Mouse (Mus musculus) heart, postnatal 10 days (tissue): ENCODE measurements at regions not wholly inside any gene's neighbourhood (a gene's known extent, or its start where the extent isn't known, plus 50 kb on each side); places are given as distances from the start of the nearest gene placed in this dataset.
"Not testable (repeated sequence)": the region's sequence is repeated elsewhere in the genome, so short reads cannot be mapped to it uniquely, and the experiment has no call there.

Source experiments
- DNase-seq, 2 experiments: peaks; one replicate each; pipeline ENCODE4 v3.0.0; 2021
- intact Hi-C: fragments of 180-260 bp; cut with DNase I; formaldehyde crosslinking; loops from one replicate; pipeline ENCODE4 v1.15.1; 2025

DNA sequence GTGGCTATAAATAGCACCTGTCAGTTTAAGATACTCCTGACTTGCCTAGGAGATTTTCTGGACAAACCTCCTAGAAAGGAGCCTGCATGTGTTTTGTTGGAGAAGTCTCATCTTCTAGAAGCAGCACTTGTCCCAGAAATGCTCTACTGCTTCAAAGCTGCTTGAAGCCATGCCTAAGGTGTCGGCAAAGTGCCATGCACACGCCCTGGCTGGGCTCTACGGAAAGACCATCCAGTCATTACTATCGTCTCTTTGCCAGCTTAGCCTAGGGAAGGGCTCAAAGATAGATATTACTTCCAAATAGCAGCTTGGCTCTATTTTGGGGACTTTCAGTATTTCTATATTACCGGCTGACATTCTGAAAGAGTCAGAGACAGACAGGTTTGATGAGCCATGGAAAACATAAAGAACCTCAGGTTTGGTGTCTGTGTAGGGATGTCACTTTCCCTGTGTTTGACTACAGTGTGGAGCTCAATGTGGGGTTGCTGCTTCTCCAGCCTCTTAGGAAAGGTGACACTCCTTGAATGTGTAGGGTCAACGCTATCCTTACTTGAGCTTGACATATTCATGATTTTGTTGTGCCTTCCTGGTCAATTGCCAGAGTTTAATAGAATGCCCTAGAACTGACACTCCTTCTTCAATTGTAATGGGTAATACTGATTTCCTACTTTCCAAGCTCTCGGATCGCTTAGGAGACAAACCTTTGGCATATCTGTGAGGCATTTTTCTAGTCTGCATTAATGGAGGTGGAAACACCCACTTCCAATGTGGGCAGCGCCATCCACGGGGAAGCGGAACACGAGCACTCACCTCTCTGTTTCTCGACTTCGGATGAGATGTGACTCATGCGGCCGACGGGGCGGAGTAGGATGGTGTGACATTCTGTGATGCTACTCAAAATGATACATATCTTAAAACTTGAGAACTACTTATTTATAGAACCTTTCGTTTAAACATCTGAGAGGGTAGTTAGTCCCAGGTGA is 251.3 kb downstream of the Enc1 start:
- intact Hi-C loops: no loop called here
- DNase-seq: no peak

DNA sequence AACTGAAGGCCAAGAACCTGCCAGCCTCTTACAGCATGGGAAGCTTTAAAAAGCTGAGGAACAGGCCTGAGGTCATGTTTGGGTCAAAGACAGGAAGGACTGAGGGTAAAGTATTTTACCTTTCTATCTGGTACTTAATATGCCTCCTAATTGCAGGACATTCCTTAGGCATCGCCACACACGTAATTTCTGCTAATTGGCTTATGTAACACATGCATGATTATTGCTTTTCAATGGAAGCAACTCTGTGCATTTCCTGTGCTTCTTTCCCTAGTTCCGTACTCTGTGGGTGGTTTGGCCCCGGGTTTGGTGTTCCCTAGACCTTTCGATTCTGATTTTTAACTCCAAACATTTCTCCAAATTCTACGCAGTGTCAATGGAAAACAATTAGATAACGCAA is 249.2 kb downstream of the Enc1 start:
- DNase-seq: no peak
- intact Hi-C loops: no loop called here

DNA sequence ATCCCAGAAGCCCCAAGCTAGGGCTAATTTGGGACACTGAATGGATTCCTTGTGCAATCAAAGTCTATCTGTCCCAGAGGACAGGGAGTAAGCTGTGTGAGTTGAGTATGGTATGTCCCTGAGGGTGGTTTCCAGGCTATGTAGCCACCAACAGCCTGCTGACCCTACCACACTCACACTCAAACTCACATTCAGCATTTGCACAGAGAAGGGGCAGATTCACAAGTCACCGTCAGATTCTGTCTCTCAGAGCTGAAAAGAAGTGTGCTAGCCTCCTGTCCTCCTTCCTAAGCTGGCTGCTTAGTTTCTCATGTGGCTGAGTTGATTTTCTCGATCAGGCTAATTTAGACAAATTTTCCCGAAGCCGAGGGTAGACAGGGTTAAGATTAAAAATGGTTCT is 248.8 kb downstream of the Enc1 start:
- DNase-seq: no peak
- intact Hi-C loops: no loop called here

DNA sequence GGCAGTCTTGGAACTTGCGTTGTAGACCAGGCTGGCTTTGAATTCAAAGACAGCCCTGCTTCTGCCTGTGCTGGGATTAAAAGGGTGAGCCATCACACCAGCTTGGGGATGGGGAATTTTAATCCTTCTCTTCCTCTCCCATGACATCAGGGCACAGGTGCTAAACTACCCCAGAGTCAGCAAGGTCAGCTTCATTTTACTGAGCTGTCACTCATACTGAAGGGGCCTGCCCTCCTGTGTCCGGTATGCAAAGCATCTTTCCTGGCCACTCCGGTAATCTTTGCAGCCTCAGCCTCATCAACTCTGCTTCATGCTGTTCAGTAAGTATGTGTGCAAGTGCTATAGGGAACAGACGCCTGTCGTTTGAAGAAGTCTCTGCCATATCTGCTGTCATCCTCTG is 248.1 kb downstream of the Enc1 start:
- intact Hi-C loops: no loop called here
- DNase-seq: no peak

DNA sequence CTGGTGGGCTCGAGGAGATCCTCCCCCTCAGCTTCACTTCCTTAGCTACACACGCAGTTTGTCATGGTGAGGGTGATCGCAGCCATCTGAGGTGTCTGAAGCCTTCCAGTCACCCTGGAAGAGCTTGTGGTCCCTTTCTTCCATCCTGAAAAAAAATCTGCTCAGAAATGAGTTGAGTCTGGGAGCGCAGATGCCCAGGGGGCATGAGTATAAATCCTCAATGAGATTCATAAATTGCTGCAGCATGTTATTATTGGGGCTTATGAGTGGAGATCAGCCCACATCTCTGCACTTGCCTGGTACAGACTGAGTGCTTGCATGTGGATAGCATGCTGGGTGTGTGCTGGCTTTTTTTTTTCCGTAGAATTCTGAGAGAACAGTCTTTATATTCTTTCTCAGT is 247.6 kb downstream of the Enc1 start:
- no peak for DNase-seq
- intact Hi-C loops: no loop called here

DNA sequence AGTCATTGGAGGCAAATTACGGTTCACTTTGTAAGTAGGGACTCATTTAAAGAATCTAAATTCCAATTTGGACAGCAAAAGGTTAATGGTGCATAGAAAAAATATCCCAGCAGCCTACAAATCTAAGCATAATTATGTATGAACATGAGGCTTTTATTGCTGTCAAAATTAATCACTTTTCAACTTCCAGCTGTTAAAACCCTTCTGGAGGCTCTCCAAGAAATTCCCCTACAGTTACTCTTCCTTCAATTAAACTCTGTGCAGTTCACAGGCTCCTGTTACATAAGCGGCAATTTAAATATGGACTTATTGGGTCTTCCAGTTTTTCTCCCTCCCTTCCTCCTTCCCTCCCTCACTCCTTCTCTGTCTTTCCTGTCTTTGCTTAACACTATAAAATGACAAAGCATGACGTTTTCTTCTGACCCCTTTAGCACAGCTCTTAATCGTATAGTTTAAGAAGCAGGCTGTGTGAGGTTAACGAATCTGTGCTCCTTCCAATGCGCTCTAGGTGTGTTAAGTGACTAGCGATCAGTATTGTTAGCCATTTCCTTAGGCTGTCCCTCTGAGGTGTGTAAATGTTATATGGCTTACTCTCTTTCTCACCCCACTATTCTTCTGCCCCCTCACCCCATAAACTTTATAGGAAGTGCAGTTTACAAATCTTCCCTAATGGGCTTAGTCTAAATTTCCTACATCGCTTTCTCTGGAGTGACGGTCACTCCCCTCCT is 247.0 kb downstream of the Enc1 start:
- no peak for DNase-seq
- intact Hi-C loops: no loop called here

DNA sequence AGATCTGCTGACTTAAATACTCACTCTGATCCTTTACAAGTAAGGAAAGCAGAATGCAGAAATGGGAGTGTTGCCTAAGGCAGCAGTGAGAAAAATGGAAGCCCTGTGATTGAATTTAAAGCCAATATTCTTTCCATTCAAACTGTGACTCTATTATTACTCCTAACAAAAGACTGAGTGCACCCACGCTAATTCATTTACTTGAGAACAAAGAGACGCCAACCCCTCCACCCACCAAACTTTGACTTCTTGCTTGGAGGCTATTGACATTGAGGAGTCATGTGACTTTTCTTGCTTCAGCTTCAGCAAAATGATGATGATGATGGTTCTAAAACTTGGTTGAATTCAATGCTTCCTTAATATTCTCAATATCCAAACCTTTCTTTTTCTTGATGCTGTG is 245.6 kb downstream of the Enc1 start:
- intact Hi-C loops: no loop called here

DNA sequence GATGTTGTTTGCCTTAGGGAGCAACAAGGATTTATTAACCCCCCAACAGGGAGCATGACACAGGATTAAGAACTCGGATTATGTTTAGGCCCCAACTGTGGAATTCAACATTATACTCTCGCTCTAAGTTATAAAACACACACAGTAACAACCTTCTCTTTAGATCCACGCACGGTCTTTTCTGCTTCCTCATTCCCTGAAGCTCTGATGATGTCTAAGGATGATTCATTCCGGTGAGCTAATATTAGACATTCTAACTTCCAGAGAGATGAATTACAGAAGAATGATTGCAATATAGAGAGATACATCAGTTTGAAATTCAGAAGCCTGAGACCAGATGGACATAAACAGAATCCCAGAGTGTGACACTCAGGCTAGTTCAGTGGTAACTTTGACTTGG is 245.0 kb downstream of the Enc1 start:
- intact Hi-C loops: no loop called here
- DNase-seq: no peak

More for the DNA sequence above, 245.6 kb downstream of the Enc1 start:
- DNase-seq: no peak

DNA sequence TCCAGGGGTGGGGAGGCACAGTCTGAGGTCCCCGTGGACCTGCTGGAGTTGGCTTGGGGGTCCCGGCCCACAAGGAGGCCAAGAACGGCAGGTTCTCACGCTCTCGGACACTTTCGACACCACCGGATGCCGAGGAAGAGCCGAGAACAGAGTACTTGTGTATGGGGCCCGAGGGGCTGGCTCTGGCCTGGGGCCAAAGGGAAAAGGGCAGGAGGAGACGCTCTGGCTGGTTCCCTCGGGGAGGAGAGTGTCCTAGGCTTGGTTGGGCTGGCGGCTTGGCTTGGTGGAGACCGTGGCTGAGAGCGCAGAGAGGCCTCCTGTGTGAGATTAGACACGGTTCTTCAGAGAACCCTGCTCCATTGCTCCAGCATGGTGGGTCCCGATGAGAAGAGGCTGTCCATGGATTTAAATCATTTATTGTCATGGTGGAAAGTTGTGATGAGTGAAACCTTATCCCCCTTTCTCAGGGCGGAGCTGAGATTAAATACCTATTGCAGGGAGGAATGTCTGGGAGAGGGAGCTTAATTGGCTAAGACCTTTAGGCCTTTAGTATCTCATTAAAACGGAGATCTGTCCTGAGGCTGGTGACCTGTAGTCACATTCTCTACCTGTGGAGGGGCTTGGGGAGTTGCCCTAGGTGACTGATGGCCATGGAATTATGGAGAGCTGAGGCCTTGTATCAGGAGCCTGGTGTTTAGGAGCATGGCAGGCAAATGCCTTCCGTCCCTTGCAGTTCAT is 244.1 kb downstream of the Enc1 start:
- intact Hi-C loops: no loop called here
- no peak for DNase-seq

DNA sequence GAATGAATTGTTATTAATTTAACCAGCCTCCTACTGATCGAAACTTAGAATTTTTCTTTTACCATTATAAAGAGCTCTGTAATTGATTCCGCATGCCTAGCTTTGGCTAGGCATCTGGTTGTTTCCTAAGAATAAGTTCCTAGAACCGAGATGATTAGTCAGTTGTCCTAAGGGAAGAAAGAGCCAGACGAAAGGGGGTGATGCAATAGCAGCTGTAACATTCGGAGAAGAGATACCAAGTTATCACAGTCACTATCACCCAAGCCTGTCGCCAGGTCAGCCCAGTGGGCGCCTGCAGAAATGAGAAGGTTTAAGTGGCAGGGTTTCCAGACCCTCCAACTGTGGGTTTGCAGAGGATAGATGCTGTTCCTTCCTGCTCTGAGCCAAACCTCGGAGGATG is 242.8 kb downstream of the Enc1 start:
- no peak for DNase-seq
- intact Hi-C loops: no loop called here

DNA sequence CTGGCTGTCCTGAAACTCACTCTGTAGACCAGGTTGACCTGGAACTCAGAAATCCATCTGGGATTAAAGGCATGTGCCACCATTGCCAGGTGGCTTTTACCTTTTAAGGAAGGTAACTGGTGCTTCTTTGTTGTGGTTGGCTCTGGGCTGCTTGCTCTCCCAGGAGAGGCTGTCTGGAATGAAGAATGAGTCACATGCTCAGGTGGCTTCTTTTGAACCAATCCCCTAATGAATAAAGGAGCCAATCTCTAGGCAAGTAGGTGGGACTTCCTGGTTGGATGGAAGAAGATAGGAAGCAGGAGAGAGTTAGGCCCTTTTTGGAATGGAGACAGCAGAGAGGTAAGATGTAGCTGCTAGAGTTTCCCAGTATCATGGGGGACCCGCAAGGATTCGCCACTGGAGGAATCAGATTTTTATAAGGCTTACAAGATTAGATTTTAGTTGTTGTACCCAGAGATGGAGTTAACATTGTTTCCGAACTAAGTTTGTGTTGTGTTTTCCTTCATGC is 241.6 kb downstream of the Enc1 start:
- DNase-seq: no peak
- intact Hi-C loops: no loop called here

DNA sequence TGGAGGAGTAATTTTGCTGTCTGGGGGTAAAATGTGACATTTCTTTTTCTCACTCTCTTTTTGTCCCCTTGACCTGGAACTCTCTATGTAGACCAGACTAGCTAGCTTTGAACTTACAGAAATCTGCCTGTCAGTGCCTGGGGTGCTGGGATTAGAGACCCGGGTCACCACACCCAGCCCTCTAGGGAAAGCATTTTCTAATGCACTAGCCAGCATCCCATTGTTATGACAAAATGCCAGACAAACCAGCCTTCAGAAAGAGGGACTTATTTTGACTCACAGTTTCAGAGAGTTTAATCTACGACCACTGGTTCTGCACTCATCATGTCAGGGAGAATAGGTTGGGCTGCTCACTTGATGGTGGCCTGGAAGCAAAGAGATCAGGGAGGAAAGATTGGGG is 240.4 kb downstream of the Enc1 start:
- DNase-seq: no peak
- intact Hi-C loops: no loop called here

DNA sequence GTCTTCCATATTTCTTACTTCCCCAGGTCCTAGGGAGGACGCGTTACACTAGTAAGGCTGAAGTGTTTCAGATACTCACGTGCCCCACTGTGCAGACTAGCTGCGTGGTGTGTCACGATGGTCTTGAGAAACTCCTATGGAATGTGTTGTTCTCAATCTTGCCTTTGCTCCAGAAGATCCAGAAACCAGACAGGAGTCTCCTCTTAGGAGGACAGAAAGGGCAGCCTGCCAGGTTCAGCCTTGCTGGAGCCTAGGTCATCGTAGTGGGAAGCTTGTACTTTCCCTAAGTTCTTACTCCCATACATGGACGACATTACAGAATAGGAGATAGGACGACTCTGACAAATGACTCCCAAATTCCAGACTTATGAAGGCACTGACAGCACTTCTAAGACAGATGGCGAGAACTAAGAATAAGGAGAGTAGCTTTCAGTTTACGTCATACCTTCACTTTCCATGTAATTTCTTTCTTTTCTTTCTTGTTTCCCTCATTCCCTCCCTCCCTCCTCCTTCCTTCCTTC is 238.2 kb downstream of the Enc1 start:
- intact Hi-C loops: no loop called here
- no peak for DNase-seq

DNA sequence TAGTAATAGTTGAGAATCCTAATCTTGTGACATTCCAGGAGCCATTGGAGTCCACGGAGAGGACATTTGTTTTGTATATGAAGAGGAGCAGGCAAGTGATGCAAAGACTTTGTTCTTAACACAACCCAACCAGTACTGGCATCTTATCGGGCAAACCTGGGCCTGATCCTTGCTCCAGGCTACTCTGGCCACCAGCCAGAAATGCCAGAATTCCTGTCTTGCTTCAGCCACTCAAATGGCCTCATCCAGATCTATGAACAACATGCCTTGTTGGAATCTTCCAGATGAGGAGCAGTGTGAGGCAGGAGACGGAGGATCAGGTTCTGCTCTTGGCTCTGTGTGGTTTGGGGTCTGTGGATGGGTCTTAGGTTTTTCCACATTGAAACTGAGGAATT is 233.1 kb downstream of the Enc1 start:
- DNase-seq: no peak
- intact Hi-C loops: no loop called here

DNA sequence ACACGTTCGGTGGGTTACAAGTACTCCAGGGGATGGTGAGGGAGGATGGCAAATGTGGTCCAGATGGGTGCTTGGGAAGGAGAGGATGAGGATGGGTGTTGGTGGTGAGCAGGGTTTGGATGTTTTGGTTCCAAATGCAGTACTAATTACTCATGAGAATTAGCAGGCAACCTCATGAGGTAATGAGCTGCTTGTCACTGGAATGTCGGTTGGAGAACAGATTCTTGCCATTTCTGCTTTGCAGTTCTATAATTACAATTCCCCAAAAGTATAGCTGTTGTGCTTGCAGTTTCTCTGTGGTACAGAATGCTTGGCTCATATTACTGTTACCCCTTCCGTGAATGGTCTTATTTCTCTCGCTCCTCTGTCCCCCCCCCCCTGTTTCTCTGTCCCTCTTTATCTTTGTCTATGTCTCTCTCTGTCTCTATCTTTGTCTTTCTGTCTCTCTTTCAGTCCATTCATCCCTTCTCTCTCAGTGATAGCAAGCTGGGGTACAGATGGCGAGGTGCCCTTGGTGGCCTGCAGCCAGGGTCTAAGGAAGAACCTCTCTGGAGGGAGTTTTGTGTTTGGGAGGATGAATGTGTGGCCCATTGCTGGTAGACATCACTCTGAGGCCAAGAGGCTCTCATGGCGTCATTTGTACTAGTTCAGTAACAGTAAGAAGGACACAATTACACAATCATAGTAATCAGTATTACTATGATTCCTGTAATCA is 232.5 kb downstream of the Enc1 start:
- intact Hi-C loops: no loop called here
- no peak for DNase-seq

DNA sequence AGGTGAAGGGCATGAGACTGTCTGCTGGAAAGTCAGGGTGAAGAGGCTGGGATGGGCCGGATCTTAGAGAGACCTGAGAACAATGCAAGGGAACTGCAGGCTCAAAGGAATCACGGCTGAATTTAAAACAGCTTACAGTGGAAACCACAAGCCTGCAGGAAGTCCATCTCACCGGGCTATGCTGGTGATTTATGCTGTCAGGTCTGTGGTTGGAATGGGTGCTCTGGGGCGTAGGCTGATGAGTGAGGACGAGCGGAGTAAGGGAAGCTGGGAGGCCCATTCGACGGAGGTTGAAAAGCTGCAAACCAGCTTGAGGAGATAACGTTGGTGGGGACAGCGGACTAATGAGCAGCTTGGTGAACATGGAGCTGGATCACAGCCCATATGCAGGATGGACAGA is 229.1 kb downstream of the Enc1 start:
- intact Hi-C loops: loop anchor here (2.0 kb wide), 1 partner anchor 75 kb away; no protein-coding TSS in a partner anchor

DNA sequence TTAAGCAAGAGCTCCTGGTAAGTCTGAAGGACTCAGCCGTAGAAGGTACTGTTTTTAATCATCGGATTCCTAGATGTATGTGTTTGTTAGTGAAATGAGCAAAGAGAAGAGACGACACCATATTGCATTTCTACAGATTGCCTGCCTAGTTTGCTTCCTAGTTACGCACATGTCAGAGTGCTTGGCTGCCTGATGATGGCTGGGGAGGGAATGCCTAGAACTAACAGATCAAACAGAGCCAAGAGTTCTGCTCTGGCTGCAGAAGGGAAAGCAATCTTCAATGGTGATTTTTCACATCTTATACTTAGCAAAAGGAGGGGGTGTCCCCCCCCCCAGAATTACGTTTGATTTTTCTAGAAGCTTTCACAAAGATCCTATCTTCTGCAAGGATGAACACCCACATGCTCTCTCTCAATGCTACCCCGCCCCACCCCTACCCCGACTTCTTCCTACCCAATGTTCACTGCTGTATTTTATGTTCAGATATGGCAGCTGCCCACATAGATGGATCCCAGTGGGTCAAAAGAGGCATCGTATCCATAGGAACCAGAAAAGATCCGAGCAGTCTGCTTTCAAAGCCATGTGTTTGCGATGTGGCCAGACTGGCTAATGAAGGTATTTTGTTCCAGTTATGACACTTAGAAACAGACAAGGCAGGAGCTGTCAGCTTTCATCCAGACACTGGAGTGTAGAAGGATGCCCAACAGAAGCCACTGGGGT is 228.1 kb downstream of the Enc1 start:
- DNase-seq: no peak
- intact Hi-C loops: no loop called here

More for the DNA sequence above, 229.1 kb downstream of the Enc1 start:
- DNase-seq: no peak

DNA sequence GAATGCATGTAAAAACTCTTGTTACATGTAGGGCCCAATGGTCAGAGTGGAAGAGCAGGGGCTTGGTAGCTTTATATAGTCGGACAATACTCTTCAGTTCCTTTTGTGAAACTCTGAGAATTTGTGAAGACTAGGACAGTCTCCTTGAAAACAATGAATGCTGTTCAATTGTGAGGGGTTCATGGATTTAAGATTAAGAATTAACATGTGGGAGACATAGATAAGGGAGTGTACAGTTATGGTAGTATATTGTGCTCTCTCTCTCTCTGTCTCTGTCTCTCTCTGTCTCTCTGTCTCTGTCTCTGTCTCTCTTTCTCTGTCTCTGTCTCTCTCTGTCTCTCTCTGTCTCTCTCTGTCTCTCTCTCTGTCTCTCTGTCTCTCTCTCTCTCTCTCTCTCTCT is 225.7 kb downstream of the Enc1 start:
- DNase-seq, intact Hi-C loops: not testable (repeated sequence)

DNA sequence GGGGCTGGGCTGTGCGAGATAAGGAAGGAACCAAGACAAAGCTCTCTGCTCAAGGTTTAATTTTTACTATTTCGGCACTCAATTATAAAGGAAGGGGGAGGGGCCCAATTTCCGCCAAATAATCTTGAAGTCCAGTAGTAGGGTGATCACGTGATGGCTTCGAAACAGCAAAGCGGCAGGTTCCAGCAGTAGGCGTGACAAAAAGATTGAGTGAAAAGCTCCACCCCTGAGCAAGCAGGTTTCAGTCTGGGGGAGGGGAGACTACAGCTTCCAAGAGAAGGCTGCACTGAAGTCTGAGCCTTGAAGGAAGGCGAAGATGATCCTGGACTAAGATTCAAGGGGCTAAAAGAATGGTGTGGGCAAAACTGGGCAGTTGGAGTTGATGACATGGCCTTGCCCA is 222.9 kb downstream of the Enc1 start:
- intact Hi-C loops: no loop called here
- no peak for DNase-seq

DNA sequence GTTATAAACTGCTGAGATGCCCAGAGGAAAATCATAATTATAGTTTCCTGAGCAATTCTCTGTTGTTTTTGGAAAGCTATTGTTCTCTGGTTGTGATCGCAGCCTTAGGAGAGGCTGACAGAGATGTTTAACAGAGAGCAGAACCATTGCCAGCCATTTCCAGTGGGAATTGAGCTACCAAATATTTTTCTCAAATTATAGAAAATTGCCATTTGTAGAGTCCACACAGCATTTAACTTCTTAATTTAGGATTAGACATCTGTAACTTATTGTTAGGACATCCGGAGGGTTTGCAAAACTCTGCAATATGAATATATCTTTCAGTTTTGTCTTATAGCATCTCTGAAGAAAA is 222.0 kb downstream of the Enc1 start:
- intact Hi-C loops: no loop called here
- no peak for DNase-seq
